8 mouse cellular contexts compared by ENCODE assay signal in the genomic region with DNA sequence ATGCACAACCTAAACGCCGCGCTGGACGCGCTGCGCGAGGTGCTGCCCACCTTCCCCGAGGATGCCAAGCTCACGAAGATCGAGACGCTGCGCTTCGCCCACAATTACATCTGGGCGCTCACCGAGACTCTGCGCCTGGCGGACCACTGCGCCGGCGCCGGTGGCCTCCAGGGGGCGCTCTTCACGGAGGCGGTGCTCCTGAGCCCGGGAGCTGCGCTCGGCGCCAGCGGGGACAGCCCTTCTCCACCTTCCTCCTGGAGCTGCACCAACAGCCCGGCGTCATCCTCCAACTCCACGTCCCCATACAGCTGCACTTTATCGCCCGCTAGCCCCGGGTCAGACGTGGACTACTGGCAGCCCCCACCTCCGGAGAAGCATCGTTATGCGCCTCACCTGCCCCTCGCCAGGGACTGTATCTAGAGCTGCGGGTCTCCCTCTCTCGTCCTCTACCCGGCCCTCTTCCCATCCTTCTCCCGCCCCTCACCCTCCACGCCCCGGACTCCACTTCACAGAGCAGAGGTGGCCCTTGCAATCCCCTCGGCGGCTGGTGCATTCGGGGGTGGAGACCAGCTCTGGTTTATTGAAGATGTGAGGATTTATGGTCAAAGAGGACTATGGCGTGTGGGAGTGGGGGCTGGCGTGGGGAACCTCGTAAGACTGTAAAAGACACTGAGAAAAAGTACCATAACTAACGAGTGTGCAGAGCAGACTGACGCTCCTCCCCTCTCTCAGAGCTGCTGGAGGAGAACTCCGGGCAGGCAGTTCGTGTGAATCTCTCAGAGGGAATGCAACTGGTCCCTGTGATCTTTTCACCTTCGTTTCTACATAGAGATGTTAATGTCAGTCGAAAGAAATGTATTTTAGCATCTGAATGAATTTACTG. TPM values are rescaled to one million over a fixed set of nuclear protein-coding genes. Genes with fewer than 3 reads are reported as not detected.
DNase-seq lines count a peak whose midpoint lies in the region; ATAC-seq and TF ChIP-seq lines count a peak whose summit lies in the region.

No protein-coding gene starts in this region.

- TF ChIP-seq CTCF in gastrocnemius, adult 2 months (IDR thresholded peaks at IDR 0.05), result peak; percentile 99

- H3K27ac ChIP-seq in gastrocnemius, adult 2 months, result no peak overlapping the region

- peak; percentile 75 to 85 for DNase-seq in adrenal gland, adult 18-20 months (ENCODE audit: low spot score in 2 of 2)
- peak; percentile 67 to 70 for DNase-seq in cerebellum, postnatal 36 days
- DNase-seq in gastrocnemius, adult 2 months, result peak; percentile 82
- DNase-seq in left cerebral cortex, postnatal 36 days (ENCODE audit: low spot score in 2 of 2), result peak; percentile 71 to 75
- peak; percentile 88 for DNase-seq in mesoderm, embryonic 11.5 days (ENCODE audit: low read depth, low spot score)
- peak; percentile 87 for DNase-seq in right cerebral cortex, postnatal 4 days
- DNase-seq in urinary bladder, postnatal 4 days (ENCODE audit: low spot score in 2 of 2), result peak; percentile 66 to 79

- H3K4me3 ChIP-seq in gastrocnemius, adult 2 months, result peak overlapping the region; percentile 75

- peak; percentile 71 for ATAC-seq in inflammation-experienced regulatory T-cells, adult 6 months

- intact Hi-C loops in gastrocnemius, adult 2 months (cut with DNase I), result no loop called here
- intact Hi-C loops in left cerebral cortex, postnatal 36 days (cut with DNase I), result loop anchor here (5.0 kb wide), 2 partner anchors 73 to 1583 kb away; no protein-coding TSS in a partner anchor

RNA-seq across cellular contexts. Expression of a gene that starts 1.4 kb away (rescaled TPM):
- total RNA-seq in adrenal gland, adult 18-20 months (2021), result not detected
- not detected for total RNA-seq in gastrocnemius, adult 2 months (2021)
- not detected for polyA plus RNA-seq in inflammation-experienced regulatory T-cells, adult 6 months (2017; shearing (Covaris generic))
- under 1 TPM; 0.34 to 0.79 TPM for total RNA-seq in left cerebral cortex, postnatal 36 days (2021)
